Mouse (Mus musculus) cerebellum, postnatal 36 days (tissue): ENCODE measurements around the gene Gm20765.
"Not testable (repeated sequence)": the region's sequence is repeated elsewhere in the genome, so short reads cannot be mapped to it uniquely, and the experiment has no call there.

Source experiments
- DNase-seq, 2 experiments: peaks; one replicate each; pipeline ENCODE4 v3.0.0; 2021 to 2022; ENCODE audit warnings: mixed read lengths in 2 of 2

Gene Gm20765

DNA sequence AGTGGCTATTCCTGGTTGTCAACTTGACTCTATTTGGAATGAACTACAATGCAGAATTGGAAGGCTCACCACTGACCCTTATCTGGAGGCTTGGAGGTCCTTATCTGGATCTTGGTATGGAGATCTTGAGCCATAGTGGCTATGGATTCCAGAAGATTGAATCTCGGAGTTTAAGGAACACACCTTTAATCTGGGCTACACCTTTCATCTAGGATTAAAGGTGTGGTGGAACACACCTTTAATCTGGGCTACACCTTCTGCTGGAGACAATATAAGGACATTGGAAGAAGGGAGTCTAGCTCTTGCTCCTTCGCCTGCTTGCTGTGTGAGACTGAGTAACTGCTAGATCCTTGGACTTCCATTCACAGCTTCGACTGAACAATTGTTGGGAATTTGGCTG lies at the start of gene Gm20765:
Gene Gm20765, plus strand, starts transcription at position 301 of the 400 bp plus-strand sequence.
- not testable (repeated sequence) for DNase-seq

DNA sequence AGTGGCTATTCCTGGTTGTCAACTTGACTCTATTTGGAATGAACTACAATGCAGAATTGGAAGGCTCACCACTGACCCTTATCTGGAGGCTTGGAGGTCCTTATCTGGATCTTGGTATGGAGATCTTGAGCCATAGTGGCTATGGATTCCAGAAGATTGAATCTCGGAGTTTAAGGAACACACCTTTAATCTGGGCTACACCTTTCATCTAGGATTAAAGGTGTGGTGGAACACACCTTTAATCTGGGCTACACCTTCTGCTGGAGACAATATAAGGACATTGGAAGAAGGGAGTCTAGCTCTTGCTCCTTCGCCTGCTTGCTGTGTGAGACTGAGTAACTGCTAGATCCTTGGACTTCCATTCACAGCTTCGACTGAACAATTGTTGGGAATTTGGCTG lies 42.6 kb upstream of the Gm20765 start, which contains the start of gene Gm21293:
Gene Gm21293, plus strand, starts transcription at position 301 of the 400 bp plus-strand sequence.
- not testable (repeated sequence) for DNase-seq

DNA sequence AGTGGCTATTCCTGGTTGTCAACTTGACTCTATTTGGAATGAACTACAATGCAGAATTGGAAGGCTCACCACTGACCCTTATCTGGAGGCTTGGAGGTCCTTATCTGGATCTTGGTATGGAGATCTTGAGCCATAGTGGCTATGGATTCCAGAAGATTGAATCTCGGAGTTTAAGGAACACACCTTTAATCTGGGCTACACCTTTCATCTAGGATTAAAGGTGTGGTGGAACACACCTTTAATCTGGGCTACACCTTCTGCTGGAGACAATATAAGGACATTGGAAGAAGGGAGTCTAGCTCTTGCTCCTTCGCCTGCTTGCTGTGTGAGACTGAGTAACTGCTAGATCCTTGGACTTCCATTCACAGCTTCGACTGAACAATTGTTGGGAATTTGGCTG lies 34.1 kb upstream of the Gm20765 start, which contains the start of gene Gm6763:
Gene Gm6763, plus strand, starts transcription at position 301 of the 400 bp plus-strand sequence.
- DNase-seq: not testable (repeated sequence)

DNA sequence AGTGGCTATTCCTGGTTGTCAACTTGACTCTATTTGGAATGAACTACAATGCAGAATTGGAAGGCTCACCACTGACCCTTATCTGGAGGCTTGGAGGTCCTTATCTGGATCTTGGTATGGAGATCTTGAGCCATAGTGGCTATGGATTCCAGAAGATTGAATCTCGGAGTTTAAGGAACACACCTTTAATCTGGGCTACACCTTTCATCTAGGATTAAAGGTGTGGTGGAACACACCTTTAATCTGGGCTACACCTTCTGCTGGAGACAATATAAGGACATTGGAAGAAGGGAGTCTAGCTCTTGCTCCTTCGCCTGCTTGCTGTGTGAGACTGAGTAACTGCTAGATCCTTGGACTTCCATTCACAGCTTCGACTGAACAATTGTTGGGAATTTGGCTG lies 25.6 kb upstream of the Gm20765 start, which contains the start of gene Gm8764:
Gene Gm8764, plus strand, starts transcription at position 301 of the 400 bp plus-strand sequence.
- DNase-seq: not testable (repeated sequence)

DNA sequence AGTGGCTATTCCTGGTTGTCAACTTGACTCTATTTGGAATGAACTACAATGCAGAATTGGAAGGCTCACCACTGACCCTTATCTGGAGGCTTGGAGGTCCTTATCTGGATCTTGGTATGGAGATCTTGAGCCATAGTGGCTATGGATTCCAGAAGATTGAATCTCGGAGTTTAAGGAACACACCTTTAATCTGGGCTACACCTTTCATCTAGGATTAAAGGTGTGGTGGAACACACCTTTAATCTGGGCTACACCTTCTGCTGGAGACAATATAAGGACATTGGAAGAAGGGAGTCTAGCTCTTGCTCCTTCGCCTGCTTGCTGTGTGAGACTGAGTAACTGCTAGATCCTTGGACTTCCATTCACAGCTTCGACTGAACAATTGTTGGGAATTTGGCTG lies 17.1 kb upstream of the Gm20765 start, which contains the start of gene Gm21304:
Gene Gm21304, plus strand, starts transcription at position 301 of the 400 bp plus-strand sequence.
- not testable (repeated sequence) for DNase-seq

DNA sequence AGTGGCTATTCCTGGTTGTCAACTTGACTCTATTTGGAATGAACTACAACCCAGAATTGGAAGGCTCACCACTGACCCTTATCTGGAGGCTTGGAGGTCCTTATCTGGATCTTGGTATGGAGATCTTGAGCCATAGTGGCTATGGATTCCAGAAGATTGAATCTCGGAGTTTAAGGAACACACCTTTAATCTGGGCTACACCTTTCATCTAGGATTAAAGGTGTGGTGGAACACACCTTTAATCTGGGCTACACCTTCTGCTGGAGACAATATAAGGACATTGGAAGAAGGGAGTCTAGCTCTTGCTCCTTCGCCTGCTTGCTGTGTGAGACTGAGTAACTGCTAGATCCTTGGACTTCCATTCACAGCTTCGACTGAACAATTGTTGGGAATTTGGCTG lies 8.6 kb upstream of the Gm20765 start, which contains the start of gene Gm21312:
Gene Gm21312, plus strand, starts transcription at position 301 of the 400 bp plus-strand sequence.
- DNase-seq: not testable (repeated sequence)

DNA sequence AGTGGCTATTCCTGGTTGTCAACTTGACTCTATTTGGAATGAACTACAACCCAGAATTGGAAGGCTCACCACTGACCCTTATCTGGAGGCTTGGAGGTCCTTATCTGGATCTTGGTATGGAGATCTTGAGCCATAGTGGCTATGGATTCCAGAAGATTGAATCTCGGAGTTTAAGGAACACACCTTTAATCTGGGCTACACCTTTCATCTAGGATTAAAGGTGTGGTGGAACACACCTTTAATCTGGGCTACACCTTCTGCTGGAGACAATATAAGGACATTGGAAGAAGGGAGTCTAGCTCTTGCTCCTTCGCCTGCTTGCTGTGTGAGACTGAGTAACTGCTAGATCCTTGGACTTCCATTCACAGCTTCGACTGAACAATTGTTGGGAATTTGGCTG lies 8.4 kb downstream of the Gm20765 start, which contains the start of gene Gm4340:
Gene Gm4340, plus strand, starts transcription at position 301 of the 400 bp plus-strand sequence.
- not testable (repeated sequence) for DNase-seq

DNA sequence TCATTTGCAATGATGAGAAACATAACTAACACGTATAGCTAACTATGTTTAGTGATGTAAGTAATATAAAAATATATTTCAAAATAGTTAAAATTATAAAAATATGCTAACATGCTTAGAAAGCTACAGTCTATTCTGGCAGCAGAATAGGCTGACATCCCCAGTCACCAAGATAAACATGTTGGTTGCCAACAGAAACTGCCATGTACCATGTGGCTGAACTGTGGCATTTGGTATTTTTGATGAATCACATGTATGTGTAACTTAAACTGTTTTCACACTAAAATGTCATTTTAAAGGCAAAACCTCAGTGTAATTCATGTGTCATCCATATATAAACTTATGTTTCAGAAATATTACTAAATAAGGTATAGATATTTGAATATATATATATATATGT lies 24.3 kb downstream of the Gm20765 start:
- no peak for DNase-seq

DNA sequence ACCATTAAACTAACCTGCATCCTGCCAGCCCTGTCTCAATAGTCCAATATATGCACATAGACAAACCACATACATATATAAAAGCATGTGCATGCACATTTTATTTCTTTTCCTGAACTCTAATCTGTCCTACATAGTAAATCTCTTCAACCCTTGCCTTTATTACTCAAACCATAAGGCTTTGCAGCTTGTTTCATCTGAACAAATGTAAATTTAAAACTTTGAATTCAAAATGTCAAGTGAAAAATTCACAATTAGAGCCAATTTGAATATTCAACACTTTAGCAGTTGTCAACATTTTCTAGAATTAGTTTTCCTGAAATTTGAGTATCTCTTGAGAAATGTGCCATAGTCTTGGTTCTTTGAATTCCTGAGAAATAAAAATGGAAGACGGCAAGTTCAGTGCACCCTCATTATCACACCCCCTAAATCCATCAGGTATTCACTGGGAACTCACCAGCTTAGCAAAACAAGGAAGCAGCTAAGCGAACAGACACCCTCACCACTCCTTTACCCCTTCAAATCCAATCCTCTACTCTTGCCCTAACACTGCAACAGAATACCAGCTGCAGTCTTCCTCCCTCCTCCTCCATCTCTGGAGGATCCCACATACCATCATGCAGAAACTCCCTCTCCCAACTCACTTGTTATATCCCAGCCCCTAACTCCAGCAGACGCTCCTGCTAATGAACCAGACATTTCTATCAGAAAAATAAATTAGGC lies 25.1 kb downstream of the Gm20765 start:
- DNase-seq: no peak

DNA sequence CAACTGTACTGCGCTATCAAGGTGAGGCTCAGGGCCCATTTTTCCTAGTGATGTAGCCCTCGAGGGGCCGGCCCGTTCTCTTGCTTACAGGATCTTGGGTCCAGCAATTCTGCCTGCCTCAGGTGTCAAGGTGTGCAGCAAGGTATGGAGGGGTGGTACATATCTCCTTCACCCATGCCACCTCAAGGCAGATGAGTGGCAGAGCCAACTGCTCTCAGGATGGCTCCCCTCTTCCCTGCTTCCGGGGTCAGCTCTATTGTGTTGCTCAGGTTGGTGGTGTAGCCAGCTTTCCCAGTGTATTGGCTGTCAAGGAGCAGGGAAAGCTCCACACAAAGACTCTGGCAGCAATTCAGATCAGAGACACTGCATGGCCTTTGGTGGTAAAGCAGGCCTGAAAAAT lies 29.2 kb downstream of the Gm20765 start:
- DNase-seq: no peak

DNA sequence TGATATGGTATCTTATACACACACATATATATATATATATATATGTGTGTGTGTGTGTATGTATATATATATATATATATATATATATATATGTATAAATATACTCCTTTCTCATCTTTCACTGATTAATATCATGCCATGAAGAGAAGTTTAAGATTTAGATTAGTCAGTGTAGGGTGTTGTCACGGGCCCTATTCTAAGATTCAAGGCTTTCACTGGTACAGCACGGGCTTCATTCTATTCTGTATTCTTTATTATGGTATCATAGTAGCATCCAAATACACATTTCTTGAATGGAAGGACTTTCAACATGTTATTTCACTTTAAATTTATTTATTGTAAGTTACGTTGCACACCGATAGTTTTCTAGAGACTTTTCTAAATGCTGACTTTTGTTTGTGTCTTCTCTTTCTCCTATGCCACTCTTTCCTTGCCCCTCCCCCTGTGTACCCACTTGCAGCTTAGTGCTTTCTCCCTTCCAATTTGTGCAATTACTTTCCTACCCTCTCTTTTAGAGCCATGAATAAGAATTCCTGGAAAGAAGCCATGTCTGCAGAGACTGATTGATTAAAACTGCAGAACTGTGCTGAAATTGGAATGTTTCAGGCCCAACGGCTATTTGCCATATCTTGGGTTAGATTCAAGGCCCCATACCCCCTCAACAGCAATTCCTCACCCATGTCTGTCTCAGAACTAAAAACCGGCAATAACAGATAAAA lies 35.1 kb downstream of the Gm20765 start:
- DNase-seq: no peak
